12 mouse cellular contexts compared by ENCODE assay signal in the genomic region with DNA sequence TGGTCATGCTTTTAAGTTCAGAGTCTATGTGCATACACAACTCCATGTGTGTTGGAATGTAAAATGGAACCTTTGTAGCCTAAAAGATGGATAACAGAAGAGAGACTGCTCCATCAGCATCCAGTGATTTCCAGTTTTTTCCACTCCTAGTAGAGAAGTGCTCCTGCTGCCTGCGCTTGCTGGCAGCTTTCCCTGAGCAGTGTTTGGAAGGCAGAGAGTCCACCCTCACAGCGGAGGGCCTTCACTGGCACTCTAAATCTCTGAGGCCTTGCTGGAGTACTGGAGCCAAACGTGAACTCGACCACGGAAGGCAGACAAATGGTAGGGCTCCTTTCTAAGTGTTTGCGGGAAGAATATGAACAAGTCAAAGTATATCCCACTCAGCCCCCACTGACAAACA.
DNase-seq lines count a peak whose midpoint lies in the region; ATAC-seq lines count a peak whose summit lies in the region.
"Had no signal": no experiment of that assay in that cellular context is flagged by ENCODE, and none has a peak within 500 bp of the region (broad histone marks: within the 10 kb centered on the region; RNA-seq: fewer than 3 reads in every experiment).

No protein-coding gene starts in this region.

- intact Hi-C loops in left cerebral cortex, postnatal 4 days (cut with DNase I), result no loop called here

- no peak for DNase-seq in frontal cortex, postnatal 14 days (ENCODE audit: low spot score in 2 of 2)
- DNase-seq in brain, adult 2 months (ENCODE audit: low read depth, low spot score), result peak; percentile 80
- peak; percentile 47 to 71 for DNase-seq in cerebellum, postnatal 10 days
- peak; percentile 25 for DNase-seq in left cerebral cortex, postnatal 4 days
- no peak for DNase-seq in thymus, adult 18-20 months
- no peak for DNase-seq in spleen, adult 12 weeks (ENCODE audit: low spot score)
- DNase-seq: embryo, embryonic 11 days; heart, adult 18-20 months; heart, postnatal 10 days; lung, adult 18-20 months had no signal

- ATAC-seq in frontal cortex, adult (ENCODE audit: low TSS enrichment), result peak; percentile 89
- ATAC-seq in erythroblast, adult 5-6 weeks (replicated peaks; ENCODE audit: low FRiP score, poor library complexity, severe bottlenecking), result no peak

Comparison
In these comparisons a context has a peak if more than half of its experiments do, and no peak if none do; other contexts are left out.
1. DNase-seq: peak in brain, adult 2 months (single experiment), cerebellum, postnatal 10 days (2 of 2) and left cerebral cortex, postnatal 4 days (single experiment); none in frontal cortex, postnatal 14 days (0 of 2), thymus, adult 18-20 months (0 of 2) and spleen, adult 12 weeks (single experiment).